Mouse (Mus musculus): ENCODE measurements around the gene Mrgpre. TPM values are rescaled to one million over a fixed set of nuclear protein-coding genes. Genes with fewer than 3 reads are reported as not detected.

The Mrgpre gene
- polyA plus RNA-seq, 1 experiment from 2014 or later = 1.6 TPM

GRCm38 (mm10) chr7:143792336-143792985, 8.2 kb upstream of the Mrgpre start:
- Histone ChIP-seq H3K4me3 (ENCODE audit: low read length) (no peak overlapping the region), H3K4me2 (ENCODE audit: low read depth, low read length) (no peak overlapping the region), H3K4me1 (replicated peaks; ENCODE audit: control insufficient read depth, insufficient read depth, low read length) (no peaks in the 10 kb centered on the region), H3K27me3 (ENCODE audit: control insufficient read depth, insufficient read depth, low read depth, low read length) (no peaks in the 10 kb centered on the region), H3K36me3 (ENCODE audit: control insufficient read depth, insufficient read depth, low read length) (no peaks in the 10 kb centered on the region; the same call in 1 of the 2 replicates), H3K9ac (ENCODE audit: low read length) (no peak overlapping the region), H3K9me3 (ENCODE audit: control insufficient read depth, low read length) (peaks cover 3% of the 10 kb centered on the region), H3K27ac (ENCODE audit: low read length) (no peak overlapping the region)
- 71% methylated on average over 6 of the region's 6 CpGs for WGBS
- no peak for ATAC-seq (ENCODE audit: low read depth)

GRCm38 (mm10) chr7:143783378-143783995, 813 bp downstream of the Mrgpre start:
- Histone ChIP-seq H3K36me3 (ENCODE audit: control insufficient read depth, insufficient read depth, low read length) (no peaks in the 10 kb centered on the region), H3K4me1 (replicated peaks; ENCODE audit: control insufficient read depth, insufficient read depth, low read length) (peaks cover 18% of the 10 kb centered on the region), H3K27me3 (ENCODE audit: control insufficient read depth, insufficient read depth, low read depth, low read length) (no peaks in the 10 kb centered on the region), H3K4me3 (ENCODE audit: low read length) (peak overlapping the region; percentile 53), H3K27ac (ENCODE audit: low read length) (peak overlapping the region; percentile 57), H3K4me2 (ENCODE audit: low read depth, low read length) (peak overlapping the region; percentile 84), H3K9me3 (ENCODE audit: control insufficient read depth, low read length) (no peaks in the 10 kb centered on the region), H3K9ac (ENCODE audit: low read length) (peak overlapping the region; percentile 65)
- WGBS = 24% methylated on average over 4 of the region's 6 CpGs
- ATAC-seq (ENCODE audit: low read depth) = peak; percentile 59

- Histone ChIP-seq H3K36me3 (ENCODE audit: control insufficient read depth, insufficient read depth, low read length) (no peaks in the 10 kb centered on the region), H3K27me3 (ENCODE audit: control insufficient read depth, insufficient read depth, low read depth, low read length) (no peaks in the 10 kb centered on the region; the same call in 1 of the 2 replicates), H3K9ac (ENCODE audit: low read length) (no peak overlapping the region), H3K27ac (ENCODE audit: low read length) (no peak overlapping the region), H3K4me2 (ENCODE audit: low read depth, low read length) (no peak overlapping the region), H3K4me1 (replicated peaks; ENCODE audit: control insufficient read depth, insufficient read depth, low read length) (no peaks in the 10 kb centered on the region), H3K9me3 (ENCODE audit: control insufficient read depth, low read length) (no peaks in the 10 kb centered on the region), H3K4me3 (ENCODE audit: low read length) (no peak overlapping the region)
- ATAC-seq (ENCODE audit: low read depth) = no peak; the same call in 1 of the 2 replicates
- WGBS = 40% methylated on average over 2 of the region's 2 CpGs
Measured at GRCm38 (mm10) chr7:143777375-143777774, 6.9 kb downstream of the Mrgpre start.

GRCm38 (mm10) chr7:143776137-143776536, 8.2 kb downstream of the Mrgpre start:
- Histone ChIP-seq H3K9ac (ENCODE audit: low read length) (no peak overlapping the region), H3K4me1 (replicated peaks; ENCODE audit: control insufficient read depth, insufficient read depth, low read length) (no peaks in the 10 kb centered on the region), H3K36me3 (ENCODE audit: control insufficient read depth, insufficient read depth, low read length) (no peaks in the 10 kb centered on the region), H3K27ac (ENCODE audit: low read length) (no peak overlapping the region), H3K4me3 (ENCODE audit: low read length) (no peak overlapping the region), H3K4me2 (ENCODE audit: low read depth, low read length) (no peak overlapping the region), H3K27me3 (ENCODE audit: control insufficient read depth, insufficient read depth, low read depth, low read length) (no peaks in the 10 kb centered on the region; the same call in 1 of the 2 replicates), H3K9me3 (ENCODE audit: control insufficient read depth, low read length) (no peaks in the 10 kb centered on the region)
- no peak for ATAC-seq (ENCODE audit: low read depth)
- 23% methylated on average over 3 of the region's 3 CpGs for WGBS

- Histone ChIP-seq H3K4me3 (ENCODE audit: low read length) (no peak overlapping the region), H3K9me3 (ENCODE audit: control insufficient read depth, low read length) (no peaks in the 10 kb centered on the region), H3K27ac (ENCODE audit: low read length) (peak overlapping the region; percentile 72), H3K36me3 (ENCODE audit: control insufficient read depth, insufficient read depth, low read length) (no peaks in the 10 kb centered on the region), H3K4me1 (replicated peaks; ENCODE audit: control insufficient read depth, insufficient read depth, low read length) (peaks cover 13% of the 10 kb centered on the region), H3K27me3 (ENCODE audit: control insufficient read depth, insufficient read depth, low read depth, low read length) (peaks cover 4% of the 10 kb centered on the region; the same call in 1 of the 2 replicates), H3K9ac (ENCODE audit: low read length) (no peak overlapping the region), H3K4me2 (ENCODE audit: low read depth, low read length) (no peak overlapping the region; the same call in 1 of the 2 replicates)
- peak; percentile 90 for ATAC-seq (ENCODE audit: low read depth)
- WGBS = 13% methylated on average over 1 of the region's 1 CpGs
Measured at GRCm38 (mm10) chr7:143769461-143769860, 14.8 kb downstream of the Mrgpre start.

GRCm38 (mm10) chr7:143768267-143768666, 16.0 kb downstream of the Mrgpre start:
- H3K9ac ChIP-seq (ENCODE audit: low read length) = no peak overlapping the region
- peaks cover 4% of the 10 kb centered on the region; the same call in 1 of the 2 replicates for H3K27me3 ChIP-seq (ENCODE audit: control insufficient read depth, insufficient read depth, low read depth, low read length)
- no peaks in the 10 kb centered on the region for H3K36me3 ChIP-seq (ENCODE audit: control insufficient read depth, insufficient read depth, low read length)
- no peak overlapping the region for H3K4me2 ChIP-seq (ENCODE audit: low read depth, low read length)
- WGBS = 51% methylated on average over 6 of the region's 6 CpGs
- ATAC-seq (ENCODE audit: low read depth) = no peak
- no peak overlapping the region for H3K4me3 ChIP-seq (ENCODE audit: low read length)
- no peak overlapping the region for H3K27ac ChIP-seq (ENCODE audit: low read length)
- H3K4me1 ChIP-seq (replicated peaks; ENCODE audit: control insufficient read depth, insufficient read depth, low read length) = peaks cover 13% of the 10 kb centered on the region
- H3K9me3 ChIP-seq (ENCODE audit: control insufficient read depth, low read length) = no peaks in the 10 kb centered on the region

GRCm38 (mm10) chr7:143766893-143767292, 17.4 kb downstream of the Mrgpre start, which contains the start of gene Mrgprg:
Gene Mrgprg, minus strand, starts transcription at chr7:143766993.
- Histone ChIP-seq H3K4me3 (ENCODE audit: low read length) (no peak within 1 kb of the TSS), H3K9ac (ENCODE audit: low read length) (no peak within 1 kb of the TSS), H3K9me3 (ENCODE audit: control insufficient read depth, low read length) (no peaks in the 10 kb centered on the region), H3K4me2 (ENCODE audit: low read depth, low read length) (no peak within 1 kb of the TSS), H3K36me3 (ENCODE audit: control insufficient read depth, insufficient read depth, low read length) (no peaks in the 10 kb centered on the region), H3K27me3 (ENCODE audit: control insufficient read depth, insufficient read depth, low read depth, low read length) (peaks cover 4% of the 10 kb centered on the region; the same call in 1 of the 2 replicates), H3K27ac (ENCODE audit: low read length) (no peak within 1 kb of the TSS), H3K4me1 (replicated peaks; ENCODE audit: control insufficient read depth, insufficient read depth, low read length) (peaks cover 13% of the 10 kb centered on the region)
- no peak for ATAC-seq (ENCODE audit: low read depth)
- 37% methylated on average over 6 of the region's 6 CpGs for WGBS

- peaks cover 9% of the 10 kb centered on the region for H3K4me1 ChIP-seq (replicated peaks; ENCODE audit: control insufficient read depth, insufficient read depth, low read length)
- H3K9me3 ChIP-seq (ENCODE audit: control insufficient read depth, low read length) = no peaks in the 10 kb centered on the region
- peaks cover 4% of the 10 kb centered on the region; the same call in 1 of the 2 replicates for H3K27me3 ChIP-seq (ENCODE audit: control insufficient read depth, insufficient read depth, low read depth, low read length)
- no peak overlapping the region for H3K9ac ChIP-seq (ENCODE audit: low read length)
- no peak overlapping the region for H3K4me2 ChIP-seq (ENCODE audit: low read depth, low read length)
- WGBS = 62% methylated on average over 19 of the region's 19 CpGs
- no peak overlapping the region for H3K4me3 ChIP-seq (ENCODE audit: low read length)
- H3K27ac ChIP-seq (ENCODE audit: low read length) = no peak overlapping the region
- H3K36me3 ChIP-seq (ENCODE audit: control insufficient read depth, insufficient read depth, low read length) = no peaks in the 10 kb centered on the region
- ATAC-seq (ENCODE audit: low read depth) = no peak
Measured at GRCm38 (mm10) chr7:143764876-143765530, 19.3 kb downstream of the Mrgpre start.

- ATAC-seq (ENCODE audit: low read depth) = peak; percentile 59; the same call in 1 of the 2 replicates
- no peaks in the 10 kb centered on the region for H3K9me3 ChIP-seq (ENCODE audit: control insufficient read depth, low read length)
Measured at GRCm38 (mm10) chr7:143763794-143764193, 20.5 kb downstream of the Mrgpre start.

More at GRCm38 (mm10) chr7:143763794-143764193, 20.5 kb downstream of the Mrgpre start:
- H3K9ac ChIP-seq (ENCODE audit: low read length) = no peak overlapping the region
- 14% methylated on average over 3 of the region's 3 CpGs for WGBS
- peaks cover 4% of the 10 kb centered on the region; the same call in 1 of the 2 replicates for H3K27me3 ChIP-seq (ENCODE audit: control insufficient read depth, insufficient read depth, low read depth, low read length)
- H3K27ac ChIP-seq (ENCODE audit: low read length) = no peak overlapping the region
- H3K36me3 ChIP-seq (ENCODE audit: control insufficient read depth, insufficient read depth, low read length) = no peaks in the 10 kb centered on the region
- no peak overlapping the region for H3K4me2 ChIP-seq (ENCODE audit: low read depth, low read length)
- H3K4me3 ChIP-seq (ENCODE audit: low read length) = no peak overlapping the region
- H3K4me1 ChIP-seq (replicated peaks; ENCODE audit: control insufficient read depth, insufficient read depth, low read length) = 0 out of 2 replicates have a peak, but pooled peaks cover under 1% of the 10 kb centered on the region
